Mouse (Mus musculus) hindbrain, embryonic 13.5 days (tissue): ENCODE measurements around the gene Apc2. TPM values are rescaled to one million over a fixed set of nuclear protein-coding genes. Genes with fewer than 3 reads are reported as not detected.
A peak's percentile ranks its signal among the peaks of the same experiment; 100 is the strongest.
"Not testable (repeated sequence)": the region's sequence is repeated elsewhere in the genome, so short reads cannot be mapped to it uniquely, and the experiment has no call there.

Experiments used
- ATAC-seq: fragments of 200-750 bp; cut with Nextera tagmentation; 2 replicates; pipeline ENCODE4 v1.8.0; 2017; ENCODE audit warnings: moderate TSS enrichment; ENCODE audit not compliant: low FRiP score
- H3K27ac ChIP-seq: fragments of 300-500 bp; sonication (generic); 2 replicates; pipeline ENCODE4 v1.5.1; 2015; ENCODE audit warnings: inconsistent platforms, mild to moderate bottlenecking, moderate library complexity
- H3K27me3 ChIP-seq: fragments of 300-500 bp; sonication (generic); 2 replicates; pipeline ENCODE4 v1.6.1; 2015; ENCODE audit warnings: mild to moderate bottlenecking, inconsistent platforms
- H3K36me3 ChIP-seq: fragments of 300-500 bp; sonication (generic); 2 replicates; pipeline ENCODE4 v1.6.1; 2015; ENCODE audit warnings: mild to moderate bottlenecking, inconsistent platforms
- H3K4me1 ChIP-seq: fragments of 300-500 bp; sonication (generic); replicated peaks from 2 replicates; pipeline ENCODE4 v1.6.1; 2015; ENCODE audit warnings: inconsistent platforms
- H3K4me2 ChIP-seq: fragments of 300-500 bp; sonication (generic); 2 replicates; pipeline ENCODE4 v1.6.1; 2015; ENCODE audit warnings: inconsistent platforms, mild to moderate bottlenecking, moderate library complexity
- H3K4me3 ChIP-seq: fragments of 300-500 bp; sonication (generic); 2 replicates; pipeline ENCODE4 v1.5.1; 2015; ENCODE audit warnings: mild to moderate bottlenecking, inconsistent platforms
- H3K9ac ChIP-seq: fragments of 300-500 bp; sonication (generic); 2 replicates; pipeline ENCODE4 v1.6.1; 2015; ENCODE audit warnings: mild to moderate bottlenecking, inconsistent platforms
- H3K9me3 ChIP-seq: fragments of 300-500 bp; sonication (generic); 2 replicates; pipeline ENCODE4 v1.6.1; 2016; ENCODE audit warnings: inconsistent platforms
- WGBS: fragments of 180-500 bp; shearing (Covaris S2); methylation state at CpG from one replicate; pipeline ENCODE4 v1.1.7; 2015; 5-methylcytosine and 5-hydroxymethylcytosine counted together
- polyA plus RNA-seq: library from polyadenylated mRNA; unstranded; fragments of >200 nt; fragmentation: Nextera tagmentation; extraction: Ambion mirVana; gene quantifications from 2 replicates; pipeline ENCODE4 v1.2.1, GENCODE M21; 2015

Apc2 gene
- 182 and 183 TPM in 2 replicates for polyA plus RNA-seq

GRCm38 (mm10) chr10:80295618-80296425 lies at the start of gene Apc2:
Apc2 (plus strand) TSS chr10:80295977.
- Histone ChIP-seq H3K9ac (peak within 1 kb of the TSS; percentile 99), H3K4me1 (peaks cover 76% of the 10 kb centered on the region), H3K36me3 (peaks cover 19% of the 10 kb centered on the region), H3K9me3 (no peaks in the 10 kb centered on the region), H3K27me3 (no peaks in the 10 kb centered on the region), H3K4me2 (peak within 1 kb of the TSS; percentile 98), H3K4me3 (peak within 1 kb of the TSS; percentile 53), H3K27ac (peak within 1 kb of the TSS; percentile 97)
- peak; percentile 58 for ATAC-seq
- under 1% methylated on average over 26 of the region's 26 CpGs for WGBS

GRCm38 (mm10) chr10:80247849-80248248 lies 47.9 kb upstream of the Apc2 start:
- H3K4me2 ChIP-seq, result no peak overlapping the region
- no peaks in the 10 kb centered on the region for H3K27me3 ChIP-seq
- 0 out of 2 replicates have a peak overlapping the region, but pooled peaks have one; percentile 23 for H3K27ac ChIP-seq
- no peak for ATAC-seq
- peaks cover 22% of the 10 kb centered on the region for H3K36me3 ChIP-seq
- peaks cover 30% of the 10 kb centered on the region for H3K4me1 ChIP-seq
- H3K9ac ChIP-seq, result no peak overlapping the region
- 44% methylated on average over 6 of the region's 6 CpGs for WGBS
- no peaks in the 10 kb centered on the region for H3K9me3 ChIP-seq
- no peak overlapping the region for H3K4me3 ChIP-seq

- peak overlapping the region; percentile 97 for H3K4me2 ChIP-seq
- H3K4me3 ChIP-seq, result peak overlapping the region; percentile 71; the same call in 1 of the 2 replicates
- peaks cover 20% of the 10 kb centered on the region for H3K36me3 ChIP-seq
- ATAC-seq, H3K27me3 ChIP-seq, H3K9me3 ChIP-seq, H3K9ac ChIP-seq: not testable (repeated sequence)
- peaks cover 30% of the 10 kb centered on the region for H3K4me1 ChIP-seq
- 49% methylated on average over 3 of the region's 3 CpGs for WGBS
- 0 out of 2 replicates have a peak overlapping the region, but pooled peaks have one; percentile 23 for H3K27ac ChIP-seq
Measured at GRCm38 (mm10) chr10:80248437-80248836, 47.3 kb upstream of the Apc2 start.

- ATAC-seq, result peak; percentile 88
- H3K27me3 ChIP-seq, result no peaks in the 10 kb centered on the region
- peak within 1 kb of the TSS; percentile 97 for H3K4me2 ChIP-seq
- H3K4me3 ChIP-seq, result peak within 1 kb of the TSS; percentile 71
- WGBS, result under 1% methylated on average over 53 of the region's 53 CpGs
- peak within 1 kb of the TSS; percentile 82 for H3K9ac ChIP-seq
- H3K9me3 ChIP-seq, result no peaks in the 10 kb centered on the region
- peaks cover 20% of the 10 kb centered on the region for H3K36me3 ChIP-seq
- H3K4me1 ChIP-seq, result peaks cover 30% of the 10 kb centered on the region
- H3K27ac ChIP-seq, result peak within 1 kb of the TSS; percentile 91
Measured at GRCm38 (mm10) chr10:80248971-80249640, 46.7 kb upstream of the Apc2 start, which contains the start of gene Ndufs7. Ndufs7 (plus strand) TSS chr10:80249121.

- WGBS, result 46% methylated on average over 2 of the region's 2 CpGs
Measured at GRCm38 (mm10) chr10:80250059-80250458, 45.7 kb upstream of the Apc2 start.

GRCm38 (mm10) chr10:80250573-80250972 lies 45.2 kb upstream of the Apc2 start:
- whole genome bisulfite sequencing, result 91% methylated on average over 4 of the region's 4 CpGs
- ATAC-seq, result no peak
- H3K4me2 ChIP-seq, result peak overlapping the region; percentile 97
- peak overlapping the region; percentile 71 for H3K4me3 ChIP-seq
- H3K36me3 ChIP-seq, result peaks cover 30% of the 10 kb centered on the region
- 0 out of 2 replicates have a peak overlapping the region, but pooled peaks have one; percentile 82 for H3K9ac ChIP-seq
- no peaks in the 10 kb centered on the region for H3K9me3 ChIP-seq
- H3K4me1 ChIP-seq, result peaks cover 25% of the 10 kb centered on the region
- no peaks in the 10 kb centered on the region for H3K27me3 ChIP-seq
- no peak overlapping the region for H3K27ac ChIP-seq

More at GRCm38 (mm10) chr10:80250059-80250458, 45.7 kb upstream of the Apc2 start:
- H3K4me3 ChIP-seq, result peak overlapping the region; percentile 71
- peaks cover 30% of the 10 kb centered on the region for H3K4me1 ChIP-seq
- H3K27ac ChIP-seq, result peak overlapping the region; percentile 91; the same call in 1 of the 2 replicates
- no peaks in the 10 kb centered on the region for H3K27me3 ChIP-seq
- no peak for ATAC-seq
- H3K4me2 ChIP-seq, result peak overlapping the region; percentile 97
- no peaks in the 10 kb centered on the region for H3K9me3 ChIP-seq
- H3K9ac ChIP-seq, result peak overlapping the region; percentile 82
- H3K36me3 ChIP-seq, result peaks cover 24% of the 10 kb centered on the region

- ATAC-seq, result no peak
- H3K4me1 ChIP-seq, result peaks cover 31% of the 10 kb centered on the region
- H3K4me2 ChIP-seq, result no peak overlapping the region
- peak overlapping the region; percentile 49; the same call in 1 of the 2 replicates for H3K9ac ChIP-seq
- H3K27ac ChIP-seq, result no peak overlapping the region
- H3K9me3 ChIP-seq, result no peaks in the 10 kb centered on the region
- H3K36me3 ChIP-seq, result peaks cover 44% of the 10 kb centered on the region
- H3K27me3 ChIP-seq, result no peaks in the 10 kb centered on the region
- no peak overlapping the region for H3K4me3 ChIP-seq
Measured at GRCm38 (mm10) chr10:80252011-80252410, 43.8 kb upstream of the Apc2 start.

- 94% methylated on average over 11 of the region's 11 CpGs for WGBS
- ATAC-seq, result no peak
- Histone ChIP-seq H3K27ac (no peak overlapping the region), H3K9me3 (no peaks in the 10 kb centered on the region), H3K4me2 (no peak overlapping the region), H3K9ac (no peak overlapping the region), H3K4me1 (peaks cover 31% of the 10 kb centered on the region), H3K36me3 (peaks cover 49% of the 10 kb centered on the region), H3K27me3 (no peaks in the 10 kb centered on the region), H3K4me3 (no peak overlapping the region)
Measured at GRCm38 (mm10) chr10:80252493-80253274, 43.1 kb upstream of the Apc2 start.

- H3K9me3 ChIP-seq, result no peaks in the 10 kb centered on the region
- no peak overlapping the region for H3K4me3 ChIP-seq
- H3K9ac ChIP-seq, result no peak overlapping the region
- H3K27me3 ChIP-seq, result no peaks in the 10 kb centered on the region
- H3K27ac ChIP-seq, result no peak overlapping the region
- WGBS, result 94% methylated on average over 6 of the region's 6 CpGs
- H3K4me1 ChIP-seq, result peaks cover 31% of the 10 kb centered on the region
- no peak for ATAC-seq
- H3K4me2 ChIP-seq, result no peak overlapping the region
- H3K36me3 ChIP-seq, result peaks cover 58% of the 10 kb centered on the region
Measured at GRCm38 (mm10) chr10:80253551-80253950, 42.2 kb upstream of the Apc2 start.

- H3K27me3 ChIP-seq, result no peaks in the 10 kb centered on the region
Measured at GRCm38 (mm10) chr10:80254331-80255297, 41.2 kb upstream of the Apc2 start.

More at GRCm38 (mm10) chr10:80254331-80255297, 41.2 kb upstream of the Apc2 start:
- no peak for ATAC-seq
- WGBS, result 96% methylated on average over 26 of the region's 26 CpGs
- H3K4me3 ChIP-seq, result no peak overlapping the region
- peaks cover 66% of the 10 kb centered on the region for H3K36me3 ChIP-seq
- H3K9me3 ChIP-seq, result no peaks in the 10 kb centered on the region
- no peak overlapping the region for H3K9ac ChIP-seq
- H3K27ac ChIP-seq, result no peak overlapping the region
- peaks cover 41% of the 10 kb centered on the region for H3K4me1 ChIP-seq
- no peak overlapping the region for H3K4me2 ChIP-seq
